Mouse (Mus musculus) intestine, postnatal 0 days (tissue): ENCODE data around the gene Yod1. TPM values are rescaled to one million over a fixed set of nuclear protein-coding genes. Genes with fewer than 3 reads are reported as not detected.

Experiments
- ATAC-seq: fragments of 200-750 bp; cut with Nextera tagmentation; 2 replicates; pipeline ENCODE4 v1.8.0; 2017; ENCODE audit warnings: mild to moderate bottlenecking, moderate TSS enrichment, moderate library complexity
- H3K27ac ChIP-seq: fragments of 300-500 bp; sonication (generic); 2 replicates; pipeline ENCODE4 v1.5.1; 2014; ENCODE audit warnings: mild to moderate bottlenecking, low read depth, low read length, moderate library complexity
- H3K27me3 ChIP-seq: fragments of 300-500 bp; sonication (generic); replicated peaks from 2 replicates; pipeline ENCODE4 v1.6.1; 2014; ENCODE audit warnings: low read length, mixed read lengths; ENCODE audit not compliant: control insufficient read depth, insufficient read depth
- H3K36me3 ChIP-seq: fragments of 300-500 bp; sonication (generic); 2 replicates; pipeline ENCODE4 v1.6.1; 2014; ENCODE audit warnings: mild to moderate bottlenecking, moderate library complexity; ENCODE audit not compliant: control insufficient read depth, insufficient read depth
- H3K4me1 ChIP-seq: fragments of 300-500 bp; sonication (generic); replicated peaks from 2 replicates; pipeline ENCODE4 v1.6.1; 2014; ENCODE audit warnings: antibody characterized with exemption, low read length, mixed read lengths; ENCODE audit not compliant: control insufficient read depth, insufficient read depth
- H3K4me2 ChIP-seq: fragments of 300-500 bp; sonication (generic); replicated peaks from 2 replicates; pipeline ENCODE4 v1.6.1; 2014; ENCODE audit warnings: low read depth, mild to moderate bottlenecking, moderate library complexity
- H3K4me3 ChIP-seq: fragments of 300-500 bp; sonication (generic); 2 replicates; pipeline ENCODE4 v1.5.1; 2014; ENCODE audit warnings: low read depth, low read length
- H3K9ac ChIP-seq: fragments of 300-500 bp; sonication (generic); 2 replicates; pipeline ENCODE4 v1.6.1; 2014; ENCODE audit warnings: mild to moderate bottlenecking, low read depth, low read length
- H3K9me3 ChIP-seq: fragments of 300-500 bp; sonication (generic); 2 replicates; pipeline ENCODE4 v1.6.1; 2016; ENCODE audit warnings: mixed run types; ENCODE audit not compliant: control insufficient read depth
- CTCF ChIP-seq: sonication (generic); IDR thresholded peaks from 2 replicates; pipeline ENCODE4 v1.5.1; 2016; ENCODE audit warnings: low read depth, mild to moderate bottlenecking, control low read depth, antibody characterized with exemption, moderate library complexity
- WGBS: fragments of 180-500 bp; shearing (Covaris S2); extraction: QIAGEN DNeasy Blood & Tissue Kit; methylation state at CpG from one replicate; pipeline ENCODE4 v1.1.7; 2014; 5-methylcytosine and 5-hydroxymethylcytosine counted together
- polyA plus RNA-seq: library from polyadenylated mRNA; unstranded; fragments of >200 nt; fragmentation: Nextera tagmentation; extraction: Ambion mirVana; gene quantifications from 2 replicates; pipeline ENCODE4 v1.2.1, GENCODE M21; 2015

Yod1 gene
- polyA plus RNA-seq, 1 experiment from 2014 or later: 8.9 TPM

GRCm38 (mm10) chr1:130699937-130700633 lies 17.0 kb upstream of the Yod1 start:
- ATAC-seq: no peak
- 90% methylated on average over 10 of the region's 10 CpGs for WGBS
- no peaks in the 10 kb centered on the region for H3K4me1 ChIP-seq
- no peak overlapping the region; the same call in 1 of the 2 replicates for H3K27ac ChIP-seq
- H3K9me3 ChIP-seq: no peaks in the 10 kb centered on the region
- H3K9ac ChIP-seq: no peak overlapping the region
- no peak overlapping the region for H3K4me3 ChIP-seq
- TF ChIP-seq CTCF: no peak
- no peaks in the 10 kb centered on the region for H3K27me3 ChIP-seq
- H3K36me3 ChIP-seq: peaks cover 70% of the 10 kb centered on the region
- H3K4me2 ChIP-seq: no peak overlapping the region

DNA sequence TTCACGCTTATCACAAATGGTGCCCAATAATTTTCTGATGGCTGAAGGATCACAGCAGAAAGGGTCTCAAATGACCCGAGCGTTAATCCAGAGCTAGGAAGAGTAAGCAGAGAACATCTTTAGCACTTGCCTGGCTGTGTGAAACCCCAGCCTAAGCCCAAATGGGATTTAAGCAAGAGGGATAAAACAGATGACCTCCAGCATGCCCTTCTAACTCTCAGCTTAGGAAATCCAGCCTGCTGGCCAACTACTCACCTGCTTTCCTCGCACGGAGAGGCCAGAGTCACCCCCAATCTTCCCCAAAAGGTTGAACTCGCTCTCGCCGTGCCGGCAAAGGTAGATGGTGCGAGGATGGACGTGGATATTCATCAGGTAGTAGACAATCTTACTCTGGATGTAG lies 15.2 kb upstream of the Yod1 start:
- Histone ChIP-seq H3K4me2 (no peak overlapping the region), H3K4me3 (no peak overlapping the region), H3K4me1 (no peaks in the 10 kb centered on the region), H3K9me3 (no peaks in the 10 kb centered on the region), H3K27ac (no peak overlapping the region), H3K36me3 (peaks cover 88% of the 10 kb centered on the region), H3K9ac (no peak overlapping the region), H3K27me3 (no peaks in the 10 kb centered on the region)
- ATAC-seq: no peak
- 98% methylated on average over 11 of the region's 11 CpGs for WGBS
- TF ChIP-seq CTCF: no peak

DNA sequence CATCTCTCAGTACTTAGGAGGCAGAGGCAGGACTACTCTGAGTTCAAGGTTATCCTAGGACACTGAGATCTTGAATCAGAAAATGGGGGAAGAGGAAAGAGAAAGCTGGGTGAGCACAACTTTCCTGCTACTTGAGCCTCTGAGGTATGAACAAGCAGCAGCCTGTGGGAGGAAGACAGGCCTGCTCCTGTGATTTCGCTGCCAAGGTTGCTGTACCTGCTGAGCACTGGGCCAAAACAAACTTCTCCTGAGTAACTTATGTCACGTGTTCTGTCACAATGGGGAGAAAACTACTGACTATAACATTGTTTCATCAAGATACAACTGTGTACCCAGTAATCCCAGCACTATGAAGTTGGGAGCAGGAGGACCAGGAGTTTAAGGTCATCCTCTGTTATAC lies 13.5 kb upstream of the Yod1 start:
- WGBS: 76% methylated on average over 2 of the region's 2 CpGs
- Histone ChIP-seq H3K4me3 (no peak overlapping the region), H3K9me3 (no peaks in the 10 kb centered on the region), H3K27me3 (no peaks in the 10 kb centered on the region), H3K4me1 (no peaks in the 10 kb centered on the region), H3K27ac (no peak overlapping the region), H3K4me2 (no peak overlapping the region), H3K36me3 (peaks cover 89% of the 10 kb centered on the region), H3K9ac (no peak overlapping the region)
- ATAC-seq: no peak
- no peak for TF ChIP-seq CTCF

DNA sequence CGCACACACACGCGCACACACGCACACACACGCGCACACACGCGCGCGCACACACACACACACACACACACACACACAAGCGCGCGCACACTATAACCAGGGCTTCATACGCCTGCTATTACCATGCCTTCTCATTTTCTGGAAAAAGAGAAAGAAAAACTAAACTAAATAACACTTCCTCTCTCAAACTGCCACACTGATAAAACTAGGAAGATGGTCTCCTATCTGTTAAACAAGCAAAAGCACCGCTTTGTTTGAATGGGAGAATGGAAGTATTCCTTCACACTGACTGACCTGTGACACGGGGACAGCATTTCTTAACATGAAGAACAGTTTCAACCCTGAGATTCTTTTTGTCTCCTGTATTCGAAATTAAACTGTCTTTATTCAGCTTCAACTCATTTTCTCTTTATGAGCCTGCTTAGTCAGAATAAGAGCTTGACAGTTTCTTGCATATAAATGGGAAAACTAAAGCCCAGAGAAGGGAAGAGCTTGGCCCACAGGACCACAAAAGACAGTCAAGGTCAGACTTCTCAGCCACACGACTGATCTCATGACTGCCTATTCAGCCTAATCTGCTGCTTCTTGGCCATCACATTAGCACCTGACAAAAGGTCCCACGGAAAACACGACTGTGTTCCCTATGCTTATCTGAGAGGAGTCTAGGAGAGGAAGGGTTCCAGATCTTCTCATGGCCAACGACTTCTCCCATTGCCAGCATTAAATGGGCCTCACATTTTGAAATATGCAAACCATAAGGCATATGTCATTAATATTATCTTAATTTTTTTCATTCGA lies 6.6 kb upstream of the Yod1 start:
- H3K36me3 ChIP-seq: peaks cover 45% of the 10 kb centered on the region
- no peak overlapping the region for H3K9ac ChIP-seq
- no peak overlapping the region for H3K4me2 ChIP-seq
- no peak overlapping the region for H3K27ac ChIP-seq
- WGBS: 86% methylated on average over 22 of the region's 22 CpGs
- no peak overlapping the region for H3K4me3 ChIP-seq
- H3K4me1 ChIP-seq: 0 out of 2 replicates have a peak, but pooled peaks cover 4% of the 10 kb centered on the region
- no peak for TF ChIP-seq CTCF
- no peaks in the 10 kb centered on the region for H3K9me3 ChIP-seq
- no peaks in the 10 kb centered on the region for H3K27me3 ChIP-seq
- ATAC-seq: no peak

DNA sequence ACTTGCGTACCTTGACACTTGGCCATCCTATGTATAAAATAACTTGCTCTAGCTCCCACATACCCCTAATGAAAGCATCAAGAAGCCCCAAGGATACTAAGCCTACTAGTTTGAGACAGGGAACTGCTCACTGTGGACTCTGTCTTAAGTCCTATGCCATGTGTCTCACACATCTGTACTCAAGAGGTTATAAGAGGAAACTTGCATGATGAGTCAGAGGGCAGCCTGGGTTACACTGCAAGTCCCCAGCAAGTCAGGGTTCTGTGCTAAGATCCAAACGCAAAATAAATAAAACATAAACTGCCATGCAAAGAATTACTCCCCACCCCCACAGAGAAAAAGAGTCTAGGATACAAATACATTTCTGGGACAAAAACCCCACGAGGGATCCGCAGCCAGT lies 3.1 kb upstream of the Yod1 start:
- no peaks in the 10 kb centered on the region for H3K27me3 ChIP-seq
- 0 out of 2 replicates have a peak, but pooled peaks cover 4% of the 10 kb centered on the region for H3K4me1 ChIP-seq
- no peak for TF ChIP-seq CTCF
- no peak overlapping the region for H3K9ac ChIP-seq
- H3K4me3 ChIP-seq: no peak overlapping the region
- peaks cover 16% of the 10 kb centered on the region for H3K36me3 ChIP-seq
- H3K9me3 ChIP-seq: no peaks in the 10 kb centered on the region
- H3K4me2 ChIP-seq: peak overlapping the region; percentile 90
- ATAC-seq: no peak
- 66% methylated on average over 4 of the region's 4 CpGs for WGBS
- peak overlapping the region; percentile 50 for H3K27ac ChIP-seq

DNA sequence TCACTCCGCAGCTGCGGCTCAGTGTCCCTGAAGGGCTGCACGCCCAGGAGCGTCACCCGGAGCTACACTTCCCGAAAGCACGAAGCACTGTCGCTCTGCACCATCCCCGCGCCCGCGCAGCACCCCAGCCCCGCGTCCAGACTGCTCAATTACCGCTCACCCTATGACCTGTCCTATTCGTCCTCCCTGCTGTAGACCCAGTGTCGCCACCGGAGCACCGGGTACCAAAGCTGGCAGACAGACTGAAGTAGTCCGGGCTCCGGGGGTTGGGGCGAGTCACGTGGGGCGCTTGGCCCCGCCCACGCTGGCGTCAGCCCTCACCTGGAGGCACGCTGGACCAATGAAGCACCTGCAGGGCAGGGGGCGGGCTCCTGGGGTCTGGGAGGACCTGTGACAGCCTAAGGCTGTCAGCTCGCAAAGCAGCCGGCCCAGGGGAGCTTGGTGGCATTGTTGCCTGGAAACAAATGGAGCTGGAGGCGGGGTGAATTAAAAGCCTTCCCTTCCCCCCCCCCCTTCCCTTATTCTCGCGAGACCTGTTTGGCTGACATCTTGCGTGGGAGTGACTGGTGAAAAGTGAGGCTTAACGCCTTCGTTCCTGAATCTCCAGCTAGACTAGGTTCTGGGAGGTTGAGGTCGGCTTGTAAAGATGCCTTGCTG lies 1.4 kb upstream of the Yod1 start, which contains the start of gene Gm29427:
Gene Gm29427, minus strand, starts transcription at position 239 of the 657 bp plus-strand sequence.
- Histone ChIP-seq H3K9me3 (no peaks in the 10 kb centered on the region), H3K9ac (peak within 1 kb of the TSS; percentile 96), H3K27ac (peak within 1 kb of the TSS; percentile 92), H3K4me2 (peak within 1 kb of the TSS; percentile 90), H3K27me3 (no peaks in the 10 kb centered on the region), H3K4me1 (0 out of 2 replicates have a peak, but pooled peaks cover 4% of the 10 kb centered on the region), H3K4me3 (peak within 1 kb of the TSS; percentile 98), H3K36me3 (0 out of 2 replicates have a peak, but pooled peaks cover 17% of the 10 kb centered on the region)
- under 1% methylated on average over 38 of the region's 38 CpGs for WGBS
- peak; percentile 20; the same call in 1 of the 2 replicates for TF ChIP-seq CTCF
- ATAC-seq: peak; percentile 98
